Mouse (Mus musculus): ENCODE measurements around the gene Nfkbie. TPM values are rescaled to one million over a fixed set of nuclear protein-coding genes. Genes with fewer than 3 reads are reported as not detected.

Nfkbie gene
- polyA plus RNA-seq, 1 experiment from 2014 or later = 9.7 TPM

GRCm38 (mm10) chr17:45556514-45557245 is 1.2 kb downstream of the Nfkbie start:
- H3K4me1 ChIP-seq (replicated peaks) = peaks cover 49% of the 10 kb centered on the region
- WGBS = 70% methylated on average over 3 of the region's 3 CpGs
- H3K36me3 ChIP-seq = peaks cover 9% of the 10 kb centered on the region; the same call in 1 of the 2 replicates
- no peak for DNase-seq (ENCODE audit: low spot score)
- no peaks in the 10 kb centered on the region for H3K9me3 ChIP-seq
- peaks cover 42% of the 10 kb centered on the region for H3K27me3 ChIP-seq (ENCODE audit: insufficient read depth, poor library complexity, severe bottlenecking)
- no peak overlapping the region for H3K27ac ChIP-seq
- H3K4me3 ChIP-seq = peak overlapping the region; percentile 60

- peak overlapping the region; percentile 60; the same call in 1 of the 2 replicates for H3K4me3 ChIP-seq
Measured at GRCm38 (mm10) chr17:45557246-45557824, 1.8 kb downstream of the Nfkbie start.

GRCm38 (mm10) chr17:45557998-45558862 is 2.7 kb downstream of the Nfkbie start:
- Histone ChIP-seq H3K9me3 (no peaks in the 10 kb centered on the region), H3K36me3 (peaks cover 9% of the 10 kb centered on the region; the same call in 1 of the 2 replicates), H3K4me3 (0 out of 2 replicates have a peak overlapping the region, but pooled peaks have one; percentile 2), H3K4me1 (replicated peaks) (peaks cover 44% of the 10 kb centered on the region), H3K27me3 (ENCODE audit: insufficient read depth, poor library complexity, severe bottlenecking) (peaks cover 38% of the 10 kb centered on the region), H3K27ac (no peak overlapping the region)
- WGBS = 69% methylated on average over 16 of the region's 16 CpGs
- no peak for DNase-seq (ENCODE audit: low spot score)

More at GRCm38 (mm10) chr17:45557246-45557824, 1.8 kb downstream of the Nfkbie start:
- 63% methylated on average over 7 of the region's 7 CpGs for WGBS
- DNase-seq (ENCODE audit: low spot score) = no peak
- Histone ChIP-seq H3K4me1 (replicated peaks) (peaks cover 44% of the 10 kb centered on the region), H3K27me3 (ENCODE audit: insufficient read depth, poor library complexity, severe bottlenecking) (peaks cover 42% of the 10 kb centered on the region), H3K27ac (0 out of 2 replicates have a peak overlapping the region, but pooled peaks have one; percentile 36), H3K9me3 (no peaks in the 10 kb centered on the region), H3K36me3 (peaks cover 9% of the 10 kb centered on the region; the same call in 1 of the 2 replicates)

GRCm38 (mm10) chr17:45559732-45560525 is 4.4 kb downstream of the Nfkbie start:
- H3K36me3 ChIP-seq = peaks cover 9% of the 10 kb centered on the region; the same call in 1 of the 2 replicates
- H3K4me1 ChIP-seq (replicated peaks) = peaks cover 54% of the 10 kb centered on the region
- no peak overlapping the region for H3K4me3 ChIP-seq
- H3K9me3 ChIP-seq = no peaks in the 10 kb centered on the region
- whole genome bisulfite sequencing = 90% methylated on average over 15 of the region's 15 CpGs
- peaks cover 31% of the 10 kb centered on the region for H3K27me3 ChIP-seq (ENCODE audit: insufficient read depth, poor library complexity, severe bottlenecking)
- no peak for DNase-seq (ENCODE audit: low spot score)
- H3K27ac ChIP-seq = no peak overlapping the region

GRCm38 (mm10) chr17:45563216-45563615 is 7.7 kb downstream of the Nfkbie start:
- Histone ChIP-seq H3K36me3 (peaks cover 42% of the 10 kb centered on the region), H3K9me3 (no peaks in the 10 kb centered on the region), H3K4me3 (peak overlapping the region; percentile 79; the same call in 1 of the 2 replicates), H3K4me1 (replicated peaks) (peaks cover 44% of the 10 kb centered on the region), H3K27ac (no peak overlapping the region), H3K27me3 (ENCODE audit: insufficient read depth, poor library complexity, severe bottlenecking) (peaks cover 9% of the 10 kb centered on the region; the same call in 1 of the 2 replicates)
- no peak for DNase-seq (ENCODE audit: low spot score)
- 80% methylated on average over 12 of the region's 12 CpGs for WGBS

- Histone ChIP-seq H3K27me3 (ENCODE audit: insufficient read depth, poor library complexity, severe bottlenecking) (0 out of 2 replicates have a peak, but pooled peaks cover 3% of the 10 kb centered on the region), H3K36me3 (peaks cover 48% of the 10 kb centered on the region), H3K9me3 (no peaks in the 10 kb centered on the region), H3K4me1 (replicated peaks) (peaks cover 39% of the 10 kb centered on the region), H3K4me3 (peak within 1 kb of the TSS; percentile 79), H3K27ac (peak within 1 kb of the TSS; percentile 98)
- WGBS = under 1% methylated on average over 61 of the region's 61 CpGs
- DNase-seq (ENCODE audit: low spot score) = peak; percentile 94
Measured at GRCm38 (mm10) chr17:45563655-45564530, 8.4 kb downstream of the Nfkbie start, which contains the start of gene Slc35b2. Gene Slc35b2, plus strand, starts transcription at chr17:45563874.

GRCm38 (mm10) chr17:45564531-45565084 is 9.1 kb downstream of the Nfkbie start:
- Histone ChIP-seq H3K36me3 (peaks cover 53% of the 10 kb centered on the region), H3K27ac (peak overlapping the region; percentile 98), H3K27me3 (ENCODE audit: insufficient read depth, poor library complexity, severe bottlenecking) (no peaks in the 10 kb centered on the region), H3K9me3 (no peaks in the 10 kb centered on the region), H3K4me3 (peak overlapping the region; percentile 79), H3K4me1 (replicated peaks) (peaks cover 41% of the 10 kb centered on the region)
- peak; percentile 34 for DNase-seq (ENCODE audit: low spot score)
- WGBS = 14% methylated on average over 18 of the region's 18 CpGs

GRCm38 (mm10) chr17:45565103-45565502 is 9.6 kb downstream of the Nfkbie start:
- WGBS = 95% methylated on average over 11 of the region's 11 CpGs
- peaks cover 46% of the 10 kb centered on the region for H3K4me1 ChIP-seq (replicated peaks)
- peaks cover 56% of the 10 kb centered on the region for H3K36me3 ChIP-seq

GRCm38 (mm10) chr17:45566031-45566359 is 10.5 kb downstream of the Nfkbie start:
- Histone ChIP-seq H3K27me3 (ENCODE audit: insufficient read depth, poor library complexity, severe bottlenecking) (no peaks in the 10 kb centered on the region), H3K27ac (no peak overlapping the region), H3K4me1 (replicated peaks) (peaks cover 55% of the 10 kb centered on the region), H3K36me3 (peaks cover 60% of the 10 kb centered on the region), H3K9me3 (no peaks in the 10 kb centered on the region), H3K4me3 (peak overlapping the region; percentile 4; the same call in 1 of the 2 replicates)
- 84% methylated on average over 1 of the region's 1 CpGs for WGBS
- DNase-seq (ENCODE audit: low spot score) = no peak

More at GRCm38 (mm10) chr17:45565103-45565502, 9.6 kb downstream of the Nfkbie start:
- Histone ChIP-seq H3K4me3 (peak overlapping the region; percentile 79), H3K9me3 (no peaks in the 10 kb centered on the region), H3K27ac (peak overlapping the region; percentile 98), H3K27me3 (ENCODE audit: insufficient read depth, poor library complexity, severe bottlenecking) (no peaks in the 10 kb centered on the region)
- no peak for DNase-seq (ENCODE audit: low spot score)

GRCm38 (mm10) chr17:45566360-45567161 is 11.1 kb downstream of the Nfkbie start:
- DNase-seq (ENCODE audit: low spot score) = no peak
- WGBS = 75% methylated on average over 18 of the region's 18 CpGs
- peaks cover 60% of the 10 kb centered on the region for H3K4me1 ChIP-seq (replicated peaks)
- no peaks in the 10 kb centered on the region for H3K27me3 ChIP-seq (ENCODE audit: insufficient read depth, poor library complexity, severe bottlenecking)
- peak overlapping the region; percentile 13; the same call in 1 of the 2 replicates for H3K4me3 ChIP-seq
- no peaks in the 10 kb centered on the region for H3K9me3 ChIP-seq
- H3K36me3 ChIP-seq = peaks cover 66% of the 10 kb centered on the region
- H3K27ac ChIP-seq = peak overlapping the region; percentile 53; the same call in 1 of the 2 replicates

All from hindbrain, embryonic 10.5 days (tissue).